Mouse (Mus musculus): ENCODE measurements at regions not wholly inside any gene's neighbourhood (a gene's known extent, or its start where the extent isn't known, plus 50 kb on each side); places are given as distances from the start of the nearest gene placed in this dataset.
A peak's percentile ranks its signal among the peaks of the same experiment; 100 is the strongest.

- no peak for ATAC-seq (ENCODE audit: insufficient read depth, low read depth)
- 72% methylated on average over 4 of the region's 4 CpGs for WGBS
Observed at GRCm38 (mm10) chr17:89658326-89658725, 251.9 kb downstream of the Gm10184 start.

GRCm38 (mm10) chr17:89656211-89656610, 254.0 kb downstream of the Gm10184 start:
- Histone ChIP-seq H3K27me3 (ENCODE audit: control insufficient read depth, insufficient read depth, low read length) (no peaks in the 10 kb centered on the region), H3K4me3 (ENCODE audit: low read depth, low read length) (no peak overlapping the region), H3K4me1 (ENCODE audit: control insufficient read depth, insufficient read depth) (no peaks in the 10 kb centered on the region), H3K36me3 (replicated peaks; ENCODE audit: control insufficient read depth, insufficient read depth, low read length) (no peaks in the 10 kb centered on the region), H3K9ac (replicated peaks; ENCODE audit: low read depth, low read length) (no peak overlapping the region), H3K9me3 (replicated peaks; ENCODE audit: control insufficient read depth, low read length) (no peaks in the 10 kb centered on the region), H3K4me2 (ENCODE audit: low read depth, low read length) (no peak overlapping the region), H3K27ac (ENCODE audit: low read depth) (no peak overlapping the region)
- TF ChIP-seq CTCF (IDR thresholded peaks at IDR 0.05; ENCODE audit: low read depth), result no peak
- no peak for TF ChIP-seq EP300 (IDR thresholded peaks at IDR 0.05; ENCODE audit: low read depth)
- WGBS, result 63% methylated on average over 4 of the region's 4 CpGs
- ATAC-seq (ENCODE audit: insufficient read depth, low read depth), result no peak
- DNase-seq (ENCODE audit: low spot score), result no peak

More at GRCm38 (mm10) chr17:89658326-89658725, 251.9 kb downstream of the Gm10184 start:
- H3K27ac ChIP-seq (ENCODE audit: low read depth), result no peak overlapping the region
- H3K9ac ChIP-seq (replicated peaks; ENCODE audit: low read depth, low read length), result no peak overlapping the region
- no peaks in the 10 kb centered on the region for H3K4me1 ChIP-seq (ENCODE audit: control insufficient read depth, insufficient read depth)
- H3K4me3 ChIP-seq (ENCODE audit: low read depth, low read length), result no peak overlapping the region
- H3K4me2 ChIP-seq (ENCODE audit: low read depth, low read length), result no peak overlapping the region
- DNase-seq (ENCODE audit: low spot score), result no peak
- no peaks in the 10 kb centered on the region for H3K9me3 ChIP-seq (replicated peaks; ENCODE audit: control insufficient read depth, low read length)
- no peaks in the 10 kb centered on the region for H3K36me3 ChIP-seq (replicated peaks; ENCODE audit: control insufficient read depth, insufficient read depth, low read length)
- TF ChIP-seq EP300 (IDR thresholded peaks at IDR 0.05; ENCODE audit: low read depth) (no peak), CTCF (IDR thresholded peaks at IDR 0.05; ENCODE audit: low read depth) (no peak)
- H3K27me3 ChIP-seq (ENCODE audit: control insufficient read depth, insufficient read depth, low read length), result no peaks in the 10 kb centered on the region

GRCm38 (mm10) chr17:89654089-89654813, 256.0 kb downstream of the Gm10184 start:
- TF ChIP-seq CTCF (IDR thresholded peaks at IDR 0.05; ENCODE audit: low read depth) (peak; percentile 72), EP300 (IDR thresholded peaks at IDR 0.05; ENCODE audit: low read depth) (no peak)
- Histone ChIP-seq H3K4me1 (ENCODE audit: control insufficient read depth, insufficient read depth) (no peaks in the 10 kb centered on the region), H3K9ac (replicated peaks; ENCODE audit: low read depth, low read length) (no peak overlapping the region), H3K4me3 (ENCODE audit: low read depth, low read length) (no peak overlapping the region), H3K36me3 (replicated peaks; ENCODE audit: control insufficient read depth, insufficient read depth, low read length) (no peaks in the 10 kb centered on the region), H3K4me2 (ENCODE audit: low read depth, low read length) (no peak overlapping the region), H3K27me3 (ENCODE audit: control insufficient read depth, insufficient read depth, low read length) (no peaks in the 10 kb centered on the region), H3K9me3 (replicated peaks; ENCODE audit: control insufficient read depth, low read length) (no peaks in the 10 kb centered on the region), H3K27ac (ENCODE audit: low read depth) (no peak overlapping the region)
- peak; percentile 15 for DNase-seq (ENCODE audit: low spot score)
- ATAC-seq (ENCODE audit: insufficient read depth, low read depth), result no peak
- 45% methylated on average over 5 of the region's 5 CpGs for WGBS

GRCm38 (mm10) chr17:89646000-89646399, 264.2 kb downstream of the Gm10184 start:
- no peak for DNase-seq (ENCODE audit: low spot score)
- H3K4me3 ChIP-seq (ENCODE audit: low read depth, low read length), result no peak overlapping the region
- 46% methylated on average over 1 of the region's 1 CpGs for WGBS
- no peak overlapping the region for H3K27ac ChIP-seq (ENCODE audit: low read depth)
- H3K36me3 ChIP-seq (replicated peaks; ENCODE audit: control insufficient read depth, insufficient read depth, low read length), result no peaks in the 10 kb centered on the region
- no peaks in the 10 kb centered on the region for H3K4me1 ChIP-seq (ENCODE audit: control insufficient read depth, insufficient read depth)
- no peak for ATAC-seq (ENCODE audit: insufficient read depth, low read depth)
- TF ChIP-seq EP300 (IDR thresholded peaks at IDR 0.05; ENCODE audit: low read depth) (no peak), CTCF (IDR thresholded peaks at IDR 0.05; ENCODE audit: low read depth) (no peak)
- H3K9me3 ChIP-seq (replicated peaks; ENCODE audit: control insufficient read depth, low read length), result no peaks in the 10 kb centered on the region
- no peak overlapping the region for H3K4me2 ChIP-seq (ENCODE audit: low read depth, low read length)
- H3K9ac ChIP-seq (replicated peaks; ENCODE audit: low read depth, low read length), result no peak overlapping the region
- H3K27me3 ChIP-seq (ENCODE audit: control insufficient read depth, insufficient read depth, low read length), result no peaks in the 10 kb centered on the region

All from heart, postnatal 0 days (tissue).